Mouse (Mus musculus): ENCODE data around the gene Tmem37.

DNA sequence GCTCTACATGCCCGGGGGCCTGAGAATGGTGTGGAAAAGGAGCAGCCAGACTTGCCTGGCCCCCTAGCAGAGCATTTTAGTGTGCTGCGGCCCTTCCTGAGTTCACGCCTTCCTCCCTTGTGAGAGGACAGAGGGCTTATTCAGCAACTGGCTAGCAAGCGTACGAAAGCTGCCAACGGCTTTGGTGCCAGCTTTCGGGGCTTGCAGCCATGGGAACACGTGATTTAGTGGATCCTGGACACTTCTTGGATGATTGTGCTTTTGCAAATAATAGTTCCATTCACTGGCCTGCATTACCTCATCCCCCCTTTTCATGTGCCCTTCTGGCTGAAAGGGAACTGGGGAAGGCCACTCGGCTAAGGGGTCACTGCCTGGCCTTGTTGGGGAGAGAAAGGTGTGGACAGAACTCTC is 41.8 kb upstream of the Tmem37 start:
- TF ChIP-seq EP300 (IDR thresholded peaks at IDR 0.05; ENCODE audit: low read depth) = no peak
- no peak for TF ChIP-seq CTCF (IDR thresholded peaks at IDR 0.05; ENCODE audit: low read depth)

Measured in liver, postnatal 0 days (tissue).